Mouse (Mus musculus) adrenal gland, postnatal 10 days (tissue): ENCODE results near the gene Raet1e. TPM values are rescaled to one million over a fixed set of nuclear protein-coding genes. Genes with fewer than 3 reads are reported as not detected.
"Not testable (repeated sequence)": the region's sequence is repeated elsewhere in the genome, so short reads cannot be mapped to it uniquely, and the experiment has no call there.

Experiments
- DNase-seq: peaks from one replicate; pipeline ENCODE4 v3.0.0; 2021; ENCODE audit warnings: mixed read lengths
- long read RNA-seq, 2 experiments: library from polyadenylated mRNA; stranded (forward); transcript quantifications; one replicate each; pipeline ENCODE4 v2.0.0; 2021
- total RNA-seq, 2 experiments: library from RNA; stranded (reverse); gene quantifications; 2 replicates each; pipeline ENCODE4 v1.2.3; 2021

Gene Raet1e
- total RNA-seq: 1 to 10 TPM; 1.5 to 1.9 TPM
- long read RNA-seq, experiment 1, partial matches to known transcripts: 0 of 7 reads
- long read RNA-seq, experiment 1, other reads (novel, unspliced or antisense): 1 of 7 reads
- long read RNA-seq, experiment 2, partial matches to known transcripts: 1 of 1 reads
- long read RNA-seq, experiment 2, other reads (novel, unspliced or antisense): 0 of 1 reads

DNA sequence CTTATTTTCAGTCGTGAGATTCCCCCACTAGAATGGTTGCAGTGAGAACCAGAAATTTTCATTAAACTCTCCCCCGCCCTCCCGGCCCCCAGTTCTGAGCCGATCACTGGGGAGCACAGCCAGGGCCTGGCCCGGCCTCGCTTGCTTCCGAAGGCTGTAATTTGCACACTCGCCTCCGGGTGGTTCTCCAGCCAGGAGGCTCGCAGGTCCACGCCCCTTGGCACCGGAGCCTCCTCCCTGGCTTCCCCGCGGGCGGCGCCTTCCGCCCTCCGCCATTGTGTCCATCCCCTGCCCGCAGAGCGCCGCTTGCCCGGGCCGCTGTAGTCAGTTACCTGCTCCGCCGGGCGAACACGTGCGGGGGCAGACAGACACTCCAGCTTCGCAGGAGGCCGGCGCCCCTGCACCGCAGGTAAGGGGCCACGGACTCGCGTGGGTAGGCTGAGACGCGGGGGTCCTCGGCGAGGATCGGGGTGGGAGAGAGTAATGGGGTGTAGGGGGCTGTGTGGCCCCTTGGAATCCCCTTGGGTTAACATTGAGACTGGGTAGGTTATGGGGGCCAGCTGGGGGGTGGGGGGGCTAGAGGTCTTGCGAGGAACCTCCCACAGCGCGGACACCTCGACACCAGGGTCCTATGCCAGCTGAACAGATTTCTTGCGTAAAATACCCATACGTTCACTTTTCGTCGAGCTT, at the start of gene Raet1e, which contains the start of gene H60b:
Gene Raet1e (plus strand): TSS at position 260 of the 690 bp plus-strand sequence.
Gene H60b (plus strand): TSS at position 277 of the 690 bp plus-strand sequence.
- peak; percentile 82 for DNase-seq

- DNase-seq: peak; percentile 86
Measured at GRCm38 (mm10) chr10:22140665-22141280, 17.6 kb upstream of the Raet1e start.

GRCm38 (mm10) chr10:22142194-22142593, 16.2 kb upstream of the Raet1e start:
- not testable (repeated sequence) for DNase-seq

- DNase-seq: no peak
Measured at GRCm38 (mm10) chr10:22142926-22143325, 15.4 kb upstream of the Raet1e start.

- peak; percentile 88 for DNase-seq
Measured at GRCm38 (mm10) chr10:22148441-22149072, 9.8 kb upstream of the Raet1e start.

- peak; percentile 43 for DNase-seq
Measured at GRCm38 (mm10) chr10:22149073-22149690, 9.2 kb upstream of the Raet1e start, which contains the start of gene E030030I06Rik. Gene E030030I06Rik (minus strand): TSS chr10:22149270.

GRCm38 (mm10) chr10:22149691-22150465, 8.5 kb upstream of the Raet1e start:
- peak; percentile 37 for DNase-seq

- no peak for DNase-seq
Measured at GRCm38 (mm10) chr10:22150593-22150992, 7.8 kb upstream of the Raet1e start.

- not testable (repeated sequence) for DNase-seq
Measured at GRCm38 (mm10) chr10:22151056-22151862, 7.1 kb upstream of the Raet1e start.

- not testable (repeated sequence) for DNase-seq
Measured at GRCm38 (mm10) chr10:22151863-22152640, 6.3 kb upstream of the Raet1e start.

GRCm38 (mm10) chr10:22153147-22153690, 5.2 kb upstream of the Raet1e start:
- DNase-seq: not testable (repeated sequence)

GRCm38 (mm10) chr10:22154127-22154526, 4.2 kb upstream of the Raet1e start:
- DNase-seq: not testable (repeated sequence)

DNA sequence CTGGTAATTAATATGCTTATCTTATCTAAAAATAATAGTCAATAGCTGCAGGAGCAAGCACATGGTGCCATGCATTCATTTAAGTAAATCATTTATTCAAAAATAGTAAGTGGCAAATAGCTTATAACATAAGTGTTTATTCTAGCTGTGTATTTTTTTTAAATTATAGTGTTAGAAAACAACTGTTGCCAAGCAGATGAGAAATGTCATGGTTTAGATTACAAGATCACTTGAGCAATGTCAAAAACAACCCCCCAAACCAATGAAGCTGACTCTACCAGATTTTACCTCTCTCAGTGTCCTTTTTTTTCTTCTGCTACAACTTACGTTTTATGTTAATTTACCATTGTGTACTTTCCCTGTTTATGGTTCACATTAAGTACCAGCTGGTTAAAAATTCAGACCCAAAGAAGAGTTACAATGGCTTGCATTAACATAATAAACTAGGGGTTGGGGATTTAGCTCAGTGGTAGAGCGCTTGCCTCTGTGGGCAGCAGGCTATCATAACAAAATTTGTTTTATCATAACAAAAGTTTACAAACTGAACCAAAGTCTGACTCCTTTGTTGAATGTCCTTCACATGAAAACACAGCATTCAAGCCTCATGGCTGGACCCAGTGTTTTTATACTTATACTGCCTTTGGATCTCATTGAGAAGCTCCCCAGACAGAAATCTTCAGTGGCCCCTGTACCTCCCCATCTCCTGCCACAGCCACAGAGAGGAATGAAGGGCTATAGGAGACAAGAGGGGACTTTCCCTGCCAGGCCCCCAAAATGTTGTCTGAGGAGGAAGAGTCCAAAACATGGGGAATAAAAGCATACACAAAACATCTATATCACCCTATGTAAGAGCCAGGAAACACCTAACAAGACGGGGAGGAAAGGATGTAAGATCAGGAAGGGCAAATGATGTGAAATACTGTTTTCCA, 3.2 kb upstream of the Raet1e start:
- DNase-seq: no peak

- DNase-seq: no peak
Measured at GRCm38 (mm10) chr10:22159131-22159561, 777 bp downstream of the Raet1e start.

DNA sequence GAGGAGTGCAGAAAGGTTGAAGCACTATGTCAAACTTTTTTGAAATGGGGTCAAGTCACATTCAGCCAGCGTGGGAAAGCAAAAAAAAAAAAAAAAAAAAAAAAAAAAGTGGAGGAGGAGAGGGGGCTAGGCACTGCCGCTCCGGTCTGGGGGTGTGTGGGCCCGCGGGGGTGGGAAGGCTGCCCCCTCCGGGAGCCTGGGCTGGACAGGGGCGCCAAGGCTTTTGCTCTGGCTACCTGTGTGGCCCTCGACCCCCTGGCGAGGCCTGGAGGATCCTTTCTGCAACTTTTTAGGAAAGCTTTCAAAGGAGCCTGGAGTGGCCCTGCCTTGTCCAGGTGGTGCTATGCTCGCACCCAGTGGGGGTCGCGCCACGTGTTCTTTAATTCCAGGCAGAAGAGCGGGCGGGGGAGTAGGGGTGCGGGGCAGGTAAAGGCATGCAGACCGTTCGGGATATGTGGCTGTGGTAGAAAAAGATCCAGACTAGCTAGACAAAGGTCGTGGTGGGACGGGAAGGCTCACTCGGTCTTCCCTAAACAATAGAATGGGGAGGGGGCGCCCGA, 1.3 kb downstream of the Raet1e start:
- no peak for DNase-seq

DNA sequence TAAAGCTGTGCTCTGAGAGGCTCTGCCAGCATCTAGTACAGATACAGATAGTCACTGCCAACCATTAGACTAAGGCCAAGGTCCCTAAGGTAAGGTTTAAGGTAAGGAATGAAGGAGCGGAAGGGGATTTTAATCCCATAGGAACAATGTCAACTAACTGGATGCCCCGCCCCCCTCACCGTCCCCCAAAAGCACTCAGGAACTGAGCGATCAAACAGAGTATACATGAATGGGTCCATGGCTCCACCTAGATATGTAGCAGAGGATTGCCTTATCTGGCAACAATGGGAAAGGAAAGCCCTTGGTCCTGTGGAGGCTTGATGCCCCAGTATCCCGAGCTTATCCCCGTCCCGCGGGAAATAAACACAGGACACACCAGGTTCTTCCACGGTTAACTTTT, 4.9 kb downstream of the Raet1e start:
- not testable (repeated sequence) for DNase-seq

DNA sequence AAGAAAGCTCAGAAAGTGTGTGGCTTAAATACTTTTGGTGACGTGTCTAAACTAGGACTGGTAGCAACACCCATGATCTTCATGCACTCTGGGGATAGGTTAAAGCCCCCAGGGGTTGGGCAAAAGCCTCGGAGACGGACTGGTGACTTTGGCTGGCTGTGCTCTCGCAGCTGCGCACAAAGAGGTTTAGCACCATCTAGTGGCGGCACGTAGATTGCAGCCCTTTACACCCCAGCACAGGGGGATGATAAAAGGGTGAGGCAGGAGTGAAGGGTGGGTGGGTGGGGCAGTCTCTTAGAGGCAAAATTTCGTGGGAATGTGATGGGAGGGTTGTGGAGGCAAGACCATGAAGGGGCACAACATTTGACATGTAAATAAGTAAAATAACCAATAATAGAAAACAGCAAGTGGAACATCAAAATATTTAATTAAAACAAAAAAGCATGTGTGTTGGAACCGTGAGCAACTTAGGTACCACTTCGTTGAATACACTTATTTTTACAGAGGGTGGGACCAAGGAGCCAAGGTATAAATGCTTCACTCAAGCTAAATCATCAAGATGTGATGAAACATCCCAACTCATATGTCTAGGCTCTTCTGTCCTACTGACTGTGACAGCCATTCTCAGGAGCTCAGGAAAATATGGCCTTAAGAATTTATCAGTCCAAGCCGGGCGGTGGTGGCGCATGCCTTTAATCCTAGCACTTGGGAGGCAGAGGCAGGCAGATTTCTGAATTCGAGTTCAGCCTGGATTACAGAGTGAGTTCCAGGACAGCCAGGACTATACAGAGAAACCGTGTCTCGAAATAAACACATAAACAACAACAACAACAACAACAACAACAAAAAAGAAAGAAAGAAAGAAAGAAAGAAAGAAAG, 5.6 kb downstream of the Raet1e start:
- peak; percentile 83 for DNase-seq
